Mouse (Mus musculus): ENCODE results near the gene Neurod1. TPM values are rescaled to one million over a fixed set of nuclear protein-coding genes. Genes with fewer than 3 reads are reported as not detected.

Neurod1 gene
- polyA plus RNA-seq, 1 experiment from 2014 or later: 53.7 TPM

- H3K4me2 ChIP-seq: no peak overlapping the region
- peaks cover 8% of the 10 kb centered on the region for H3K4me1 ChIP-seq (replicated peaks)
- peaks cover 32% of the 10 kb centered on the region for H3K27me3 ChIP-seq
- no peaks in the 10 kb centered on the region for H3K36me3 ChIP-seq
- no peak overlapping the region for H3K9ac ChIP-seq
- no peak overlapping the region for H3K4me3 ChIP-seq
- no peak for ATAC-seq (ENCODE audit: low FRiP score)
- H3K9me3 ChIP-seq: no peaks in the 10 kb centered on the region
- no peak overlapping the region for H3K27ac ChIP-seq
These were observed 26.5 kb downstream of the Neurod1 start for GRCm38 (mm10) chr2:79430061-79430460.

GRCm38 (mm10) chr2:79429650-79430049 lies 26.9 kb downstream of the Neurod1 start:
- Histone ChIP-seq H3K27ac (no peak overlapping the region), H3K4me2 (no peak overlapping the region), H3K36me3 (no peaks in the 10 kb centered on the region), H3K27me3 (peaks cover 32% of the 10 kb centered on the region), H3K4me1 (replicated peaks) (peaks cover 8% of the 10 kb centered on the region), H3K4me3 (no peak overlapping the region), H3K9me3 (no peaks in the 10 kb centered on the region), H3K9ac (no peak overlapping the region)
- ATAC-seq (ENCODE audit: low FRiP score): no peak
- WGBS: 4% methylated on average over 6 of the region's 6 CpGs

GRCm38 (mm10) chr2:79429108-79429507 lies 27.4 kb downstream of the Neurod1 start:
- Histone ChIP-seq H3K27ac (no peak overlapping the region), H3K36me3 (no peaks in the 10 kb centered on the region), H3K9ac (peak overlapping the region; percentile 70), H3K4me1 (replicated peaks) (peaks cover 8% of the 10 kb centered on the region), H3K4me3 (peak overlapping the region; percentile 45), H3K9me3 (no peaks in the 10 kb centered on the region), H3K4me2 (peak overlapping the region; percentile 82), H3K27me3 (peaks cover 32% of the 10 kb centered on the region)
- 13% methylated on average over 7 of the region's 7 CpGs for WGBS
- no peak for ATAC-seq (ENCODE audit: low FRiP score)

- Histone ChIP-seq H3K27me3 (peaks cover 32% of the 10 kb centered on the region), H3K27ac (no peak overlapping the region), H3K9me3 (no peaks in the 10 kb centered on the region), H3K9ac (peak overlapping the region; percentile 70), H3K36me3 (no peaks in the 10 kb centered on the region), H3K4me1 (replicated peaks) (peaks cover 8% of the 10 kb centered on the region), H3K4me2 (peak overlapping the region; percentile 82), H3K4me3 (peak overlapping the region; percentile 45)
- ATAC-seq (ENCODE audit: low FRiP score): peak; percentile 66; the same call in 1 of the 2 replicates
- whole genome bisulfite sequencing: under 1% methylated on average over 35 of the region's 35 CpGs
These were observed 27.9 kb downstream of the Neurod1 start for GRCm38 (mm10) chr2:79428569-79429104.

- no peaks in the 10 kb centered on the region for H3K36me3 ChIP-seq
- no peak overlapping the region for H3K4me2 ChIP-seq
- no peak overlapping the region for H3K4me3 ChIP-seq
- H3K4me1 ChIP-seq (replicated peaks): peaks cover 8% of the 10 kb centered on the region
- H3K27me3 ChIP-seq: peaks cover 32% of the 10 kb centered on the region
- no peak for ATAC-seq (ENCODE audit: low FRiP score)
- no peaks in the 10 kb centered on the region for H3K9me3 ChIP-seq
- 31% methylated on average over 6 of the region's 6 CpGs for WGBS
- no peak overlapping the region for H3K27ac ChIP-seq
- no peak overlapping the region for H3K9ac ChIP-seq
These were observed 28.5 kb downstream of the Neurod1 start for GRCm38 (mm10) chr2:79428022-79428421.

GRCm38 (mm10) chr2:79421696-79422095 lies 34.9 kb downstream of the Neurod1 start:
- H3K4me2 ChIP-seq: no peak overlapping the region
- H3K9me3 ChIP-seq: no peaks in the 10 kb centered on the region
- H3K4me3 ChIP-seq: no peak overlapping the region
- H3K4me1 ChIP-seq (replicated peaks): no peaks in the 10 kb centered on the region
- H3K27ac ChIP-seq: no peak overlapping the region
- WGBS: 28% methylated on average over 6 of the region's 6 CpGs
- peaks cover 2% of the 10 kb centered on the region; the same call in 1 of the 2 replicates for H3K27me3 ChIP-seq
- H3K9ac ChIP-seq: no peak overlapping the region
- H3K36me3 ChIP-seq: no peaks in the 10 kb centered on the region
- no peak for ATAC-seq (ENCODE audit: low FRiP score)

GRCm38 (mm10) chr2:79414505-79414904 lies 42.0 kb downstream of the Neurod1 start:
- no peaks in the 10 kb centered on the region for H3K4me1 ChIP-seq (replicated peaks)
- no peak overlapping the region for H3K9ac ChIP-seq
- H3K4me2 ChIP-seq: no peak overlapping the region
- H3K27me3 ChIP-seq: no peaks in the 10 kb centered on the region
- H3K4me3 ChIP-seq: no peak overlapping the region
- no peaks in the 10 kb centered on the region for H3K9me3 ChIP-seq
- ATAC-seq (ENCODE audit: low FRiP score): peak; percentile 36; the same call in 1 of the 2 replicates
- no peaks in the 10 kb centered on the region for H3K36me3 ChIP-seq
- H3K27ac ChIP-seq: no peak overlapping the region
- 77% methylated on average over 7 of the region's 7 CpGs for WGBS

- no peaks in the 10 kb centered on the region for H3K9me3 ChIP-seq
- no peak overlapping the region for H3K4me2 ChIP-seq
- 84% methylated on average over 3 of the region's 3 CpGs for WGBS
- no peak overlapping the region for H3K9ac ChIP-seq
- no peak overlapping the region for H3K4me3 ChIP-seq
- no peaks in the 10 kb centered on the region for H3K27me3 ChIP-seq
- ATAC-seq (ENCODE audit: low FRiP score): no peak
- H3K36me3 ChIP-seq: no peaks in the 10 kb centered on the region
- H3K4me1 ChIP-seq (replicated peaks): no peaks in the 10 kb centered on the region
- no peak overlapping the region for H3K27ac ChIP-seq
These were observed 45.7 kb downstream of the Neurod1 start for GRCm38 (mm10) chr2:79410903-79411255.

- no peak overlapping the region for H3K27ac ChIP-seq
- no peaks in the 10 kb centered on the region for H3K9me3 ChIP-seq
- H3K36me3 ChIP-seq: no peaks in the 10 kb centered on the region
- no peak overlapping the region for H3K4me3 ChIP-seq
- 72% methylated on average over 15 of the region's 15 CpGs for WGBS
- H3K4me1 ChIP-seq (replicated peaks): no peaks in the 10 kb centered on the region
- no peak for ATAC-seq (ENCODE audit: low FRiP score)
- H3K4me2 ChIP-seq: no peak overlapping the region
- no peak overlapping the region for H3K9ac ChIP-seq
- no peaks in the 10 kb centered on the region for H3K27me3 ChIP-seq
These were observed 46.2 kb downstream of the Neurod1 start for GRCm38 (mm10) chr2:79410247-79410902.

GRCm38 (mm10) chr2:79405661-79406405 lies 50.7 kb downstream of the Neurod1 start:
- Histone ChIP-seq H3K4me2 (no peak overlapping the region), H3K4me3 (no peak overlapping the region), H3K27ac (no peak overlapping the region), H3K36me3 (no peaks in the 10 kb centered on the region), H3K27me3 (no peaks in the 10 kb centered on the region), H3K9ac (no peak overlapping the region), H3K4me1 (replicated peaks) (no peaks in the 10 kb centered on the region), H3K9me3 (no peaks in the 10 kb centered on the region)
- 76% methylated on average over 5 of the region's 5 CpGs for WGBS
- no peak for ATAC-seq (ENCODE audit: low FRiP score)
